Comparison of ENCODE assay signal across 11 mouse cellular contexts in the genomic region with DNA sequence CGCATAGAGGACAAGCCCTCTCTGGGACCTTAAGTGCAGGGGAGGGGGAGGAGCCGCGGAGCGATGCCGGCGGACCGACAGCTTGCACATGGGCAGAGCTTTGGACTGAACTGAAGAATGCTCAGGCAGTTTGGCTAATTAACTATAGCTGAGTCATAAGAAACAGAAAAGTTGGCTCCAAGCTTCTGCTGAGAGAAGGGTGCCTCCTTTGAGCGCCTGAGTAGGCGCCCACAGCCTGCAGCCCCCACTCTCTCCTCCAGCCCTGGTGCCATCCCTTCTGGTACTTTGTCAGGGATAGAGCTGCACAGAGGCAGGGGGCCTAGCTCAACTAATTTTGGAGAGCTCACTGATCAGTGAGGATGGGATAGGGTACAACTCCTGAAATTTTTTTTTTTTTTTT. TPM values are rescaled to one million over a fixed set of nuclear protein-coding genes. Genes with fewer than 3 reads are reported as not detected.
DNase-seq lines count a peak whose midpoint lies in the region; ATAC-seq and TF ChIP-seq lines count a peak whose summit lies in the region.
"Had no signal": no experiment of that assay in that cellular context is flagged by ENCODE, and none has a peak within 500 bp of the region (broad histone marks: within the 10 kb centered on the region; RNA-seq: fewer than 3 reads in every experiment).

No protein-coding gene starts in this region.

- no peaks in the 10 kb centered on the region for H3K9me3 ChIP-seq in forebrain, embryonic 16.5 days (ENCODE audit: control insufficient read depth, low read length)
- H3K9me3 ChIP-seq in forebrain, embryonic 10.5 days, result no peaks in the 10 kb centered on the region
- H3K9me3 ChIP-seq in intestine, postnatal 0 days (ENCODE audit: control insufficient read depth), result no peaks in the 10 kb centered on the region
- H3K9me3 ChIP-seq: embryonic facial prominence, embryonic 15.5 days; limb, embryonic 13.5 days; neural tube, embryonic 13.5 days had no signal

- H3K4me2 ChIP-seq in forebrain, embryonic 16.5 days (ENCODE audit: low read length), result no peak overlapping the region
- H3K4me2 ChIP-seq in intestine, postnatal 0 days (replicated peaks; ENCODE audit: low read depth), result no peak overlapping the region
- H3K4me2 ChIP-seq: embryonic facial prominence, embryonic 15.5 days; limb, embryonic 13.5 days; neural tube, embryonic 13.5 days had no signal

- no peak for DNase-seq in forebrain, embryonic 10.5 days (ENCODE audit: extremely low spot score, low spot score)
- peak; percentile 75 for DNase-seq in Muller cell, postnatal 12 days (ENCODE audit: inconsistent ontology term)
- DNase-seq in lung, postnatal 10 days, result peak; percentile 45
- DNase-seq in adrenal gland, adult 2 months, result no peak
- no peak for DNase-seq in thymus, adult 2 months
- no peak for DNase-seq in ovary, postnatal 10 days (ENCODE audit: low spot score)

- WGBS in forebrain, embryonic 16.5 days, result 24% methylated on average over 9 of the region's 9 CpGs
- WGBS in forebrain, embryonic 10.5 days, result 62% methylated on average over 9 of the region's 9 CpGs
- WGBS in intestine, postnatal 0 days, result 32% methylated on average over 9 of the region's 9 CpGs
- 45% methylated on average over 9 of the region's 9 CpGs for WGBS in thymus, adult 2 months

- no peaks in the 10 kb centered on the region for H3K36me3 ChIP-seq in forebrain, embryonic 16.5 days (ENCODE audit: control insufficient read depth, insufficient read depth)
- no peaks in the 10 kb centered on the region for H3K36me3 ChIP-seq in forebrain, embryonic 10.5 days (replicated peaks)
- no peaks in the 10 kb centered on the region for H3K36me3 ChIP-seq in intestine, postnatal 0 days (ENCODE audit: control insufficient read depth, insufficient read depth)
- H3K36me3 ChIP-seq in thymus, adult 2 months (ENCODE audit: control insufficient read depth, insufficient read depth, low read length), result no peaks in the 10 kb centered on the region
- H3K36me3 ChIP-seq: embryonic facial prominence, embryonic 15.5 days; limb, embryonic 13.5 days; neural tube, embryonic 13.5 days had no signal

- H3K27ac ChIP-seq in forebrain, embryonic 16.5 days (ENCODE audit: low read length), result no peak overlapping the region
- H3K27ac ChIP-seq in forebrain, embryonic 10.5 days, result no peak overlapping the region
- no peak overlapping the region for H3K27ac ChIP-seq in intestine, postnatal 0 days (ENCODE audit: low read depth, low read length)
- no peak overlapping the region for H3K27ac ChIP-seq in thymus, adult 2 months (ENCODE audit: control insufficient read depth, insufficient read depth, low read length)
- H3K27ac ChIP-seq: embryonic facial prominence, embryonic 15.5 days; limb, embryonic 13.5 days; neural tube, embryonic 13.5 days had no signal

- TF ChIP-seq POLR2A in thymus, adult 2 months (IDR thresholded peaks at IDR 0.05; ENCODE audit: control insufficient read depth, extremely low read depth, insufficient read depth, low read length, poor library complexity), result no peak

- TF ChIP-seq CTCF in intestine, postnatal 0 days (IDR thresholded peaks at IDR 0.05; ENCODE audit: low read depth), result no peak
- no peak for TF ChIP-seq CTCF in thymus, adult 2 months (IDR thresholded peaks at IDR 0.05; ENCODE audit: borderline replicate concordance, control insufficient read depth, extremely low read depth, insufficient read depth, low read length, poor library complexity)

- no peak overlapping the region for H3K9ac ChIP-seq in forebrain, embryonic 16.5 days (replicated peaks; ENCODE audit: low read depth, low read length)
- no peak overlapping the region for H3K9ac ChIP-seq in intestine, postnatal 0 days (ENCODE audit: low read depth, low read length)
- H3K9ac ChIP-seq: embryonic facial prominence, embryonic 15.5 days; limb, embryonic 13.5 days; neural tube, embryonic 13.5 days had no signal

- no peak overlapping the region for H3K4me3 ChIP-seq in forebrain, embryonic 16.5 days (replicated peaks; ENCODE audit: low read length)
- no peak overlapping the region for H3K4me3 ChIP-seq in forebrain, embryonic 10.5 days
- no peak overlapping the region for H3K4me3 ChIP-seq in intestine, postnatal 0 days (ENCODE audit: low read depth, low read length)
- no peak overlapping the region for H3K4me3 ChIP-seq in thymus, adult 2 months (ENCODE audit: control insufficient read depth, insufficient read depth, low read length)
- H3K4me3 ChIP-seq: embryonic facial prominence, embryonic 15.5 days; limb, embryonic 13.5 days; neural tube, embryonic 13.5 days had no signal

- peak; percentile 28; the same call in 1 of the 2 replicates for ATAC-seq in forebrain, embryonic 16.5 days
- ATAC-seq in intestine, postnatal 0 days, result peak; percentile 31; the same call in 1 of the 2 replicates

- no peaks in the 10 kb centered on the region for H3K4me1 ChIP-seq in forebrain, embryonic 16.5 days (replicated peaks; ENCODE audit: control insufficient read depth, insufficient read depth, low read length)
- no peaks in the 10 kb centered on the region for H3K4me1 ChIP-seq in forebrain, embryonic 10.5 days
- peaks cover 3% of the 10 kb centered on the region; the same call in 1 of the 2 replicates for H3K4me1 ChIP-seq in intestine, postnatal 0 days (replicated peaks; ENCODE audit: control insufficient read depth, insufficient read depth, low read length)
- no peaks in the 10 kb centered on the region for H3K4me1 ChIP-seq in thymus, adult 2 months (replicated peaks; ENCODE audit: control insufficient read depth, insufficient read depth, low read length)
- H3K4me1 ChIP-seq: embryonic facial prominence, embryonic 15.5 days; limb, embryonic 13.5 days; neural tube, embryonic 13.5 days had no signal

- no peaks in the 10 kb centered on the region for H3K27me3 ChIP-seq in forebrain, embryonic 16.5 days (replicated peaks; ENCODE audit: control insufficient read depth, insufficient read depth, low read length)
- H3K27me3 ChIP-seq in forebrain, embryonic 10.5 days (ENCODE audit: poor library complexity, severe bottlenecking), result no peaks in the 10 kb centered on the region
- no peaks in the 10 kb centered on the region for H3K27me3 ChIP-seq in intestine, postnatal 0 days (replicated peaks; ENCODE audit: control insufficient read depth, insufficient read depth, low read length)
- no peaks in the 10 kb centered on the region for H3K27me3 ChIP-seq in thymus, adult 2 months (ENCODE audit: control insufficient read depth, insufficient read depth, low read length)
- H3K27me3 ChIP-seq: embryonic facial prominence, embryonic 15.5 days; limb, embryonic 13.5 days; neural tube, embryonic 13.5 days had no signal

RNA-seq across cellular contexts. Expression of gene Adcy9, which starts 27.9 kb away (rescaled TPM):
- polyA plus RNA-seq in forebrain, embryonic 16.5 days (2015; fragmentation: Nextera tagmentation; extraction: Ambion mirVana), result 2.5 and 2.8 TPM in 2 replicates
- 0.30 and 0.35 TPM in 2 replicates for polyA plus RNA-seq in forebrain, embryonic 10.5 days (2016; fragmentation: Nextera tagmentation; extraction: Ambion mirVana)
- polyA plus RNA-seq in intestine, postnatal 0 days (2015; fragmentation: Nextera tagmentation; extraction: Ambion mirVana), result 1.5 and 2.1 TPM in 2 replicates
- 10 to 100 TPM; 43.2 to 50.9 TPM for total RNA-seq in adrenal gland, adult 2 months (2021)
- polyA plus RNA-seq in adrenal gland, adult 2 months (2012; rRNA removed), result 38.2 and 56.7 TPM in 2 replicates
- polyA plus RNA-seq in thymus, adult 2 months (2012; rRNA removed), result 6.4 and 7.6 TPM in 2 replicates

Comparison
In these comparisons a context has a peak if more than half of its experiments do, and no peak if none do; other contexts are left out.
1. DNase-seq: peak in Muller cell, postnatal 12 days (single experiment) and lung, postnatal 10 days (single experiment); none in forebrain, embryonic 10.5 days (single experiment), adrenal gland, adult 2 months (single experiment), thymus, adult 2 months (single experiment) and ovary, postnatal 10 days (single experiment).